Mouse (Mus musculus) frontal cortex, postnatal 10 days (tissue): ENCODE data around the gene Clpp.
A peak's percentile ranks its signal among the peaks of the same experiment; 100 is the strongest.

Source experiments
- DNase-seq, 2 experiments: peaks; one replicate each; pipeline ENCODE4 v3.0.0; 2022; ENCODE audit warnings: low spot score in 2 of 2, mixed read lengths in 1 of 2

Clpp gene

GRCm38 (mm10) chr17:57030931-57031660 lies 41.0 kb downstream of the Clpp start, which contains the start of gene Khsrp:
Khsrp (minus strand) TSS chr17:57031522.
- DNase-seq: peak in 1 of 2 experiments; percentile 46

GRCm38 (mm10) chr17:57031661-57032420 lies 41.7 kb downstream of the Clpp start:
- DNase-seq: peak; percentile 100

GRCm38 (mm10) chr17:57032854-57033253 lies 42.7 kb downstream of the Clpp start:
- no peak for DNase-seq

- DNase-seq: no peak
Observed at GRCm38 (mm10) chr17:57038978-57039377, 48.9 kb downstream of the Clpp start.

GRCm38 (mm10) chr17:57041554-57041953 lies 51.4 kb downstream of the Clpp start, which contains the start of gene Slc25a41:
Slc25a41 (minus strand) TSS chr17:57041654.
- DNase-seq: no peak
